Mouse (Mus musculus) erythroblast, embryonic 14.5 days (primary cell): ENCODE results near the gene Alk. TPM values are rescaled to one million over a fixed set of nuclear protein-coding genes. Genes with fewer than 3 reads are reported as not detected.

Experiments used
- H3K27me3 ChIP-seq: 2 replicates; pipeline ENCODE4 v1.6.1; 2012; ENCODE audit warnings: inconsistent platforms; ENCODE audit not compliant: control insufficient read depth
- H3K36me3 ChIP-seq: 2 replicates; pipeline ENCODE4 v1.6.1; 2012; ENCODE audit warnings: mild to moderate bottlenecking, inconsistent platforms; ENCODE audit not compliant: control insufficient read depth
- H3K4me1 ChIP-seq: 2 replicates; pipeline ENCODE4 v1.6.1; 2012; ENCODE audit warnings: inconsistent platforms; ENCODE audit not compliant: control insufficient read depth
- H3K4me3 ChIP-seq: replicated peaks from 2 replicates; pipeline ENCODE3; 2012; ENCODE audit warnings: moderate library complexity, mild to moderate bottlenecking, inconsistent platforms
- H3K9me3 ChIP-seq: 2 replicates; pipeline ENCODE4 v1.6.1; 2012; ENCODE audit warnings: low read length, inconsistent platforms, mixed read lengths; ENCODE audit not compliant: control insufficient read depth
- GATA1 ChIP-seq: IDR thresholded peaks from 2 replicates; pipeline ENCODE4 v1.6.1; 2012; ENCODE audit warnings: low read length, inconsistent platforms, mixed read lengths
- TAL1 ChIP-seq: IDR thresholded peaks from 3 replicates; pipeline ENCODE4 v1.6.1; 2012; ENCODE audit warnings: low read length, inconsistent platforms, mixed read lengths
- polyA plus RNA-seq: library from polyadenylated mRNA; stranded (reverse); fragments of >175 nt; gene quantifications from 2 replicates; pipeline ENCODE4 v1.2.3, GENCODE M21; 2012

Alk gene
- polyA plus RNA-seq, 1 experiment = not detected

DNA sequence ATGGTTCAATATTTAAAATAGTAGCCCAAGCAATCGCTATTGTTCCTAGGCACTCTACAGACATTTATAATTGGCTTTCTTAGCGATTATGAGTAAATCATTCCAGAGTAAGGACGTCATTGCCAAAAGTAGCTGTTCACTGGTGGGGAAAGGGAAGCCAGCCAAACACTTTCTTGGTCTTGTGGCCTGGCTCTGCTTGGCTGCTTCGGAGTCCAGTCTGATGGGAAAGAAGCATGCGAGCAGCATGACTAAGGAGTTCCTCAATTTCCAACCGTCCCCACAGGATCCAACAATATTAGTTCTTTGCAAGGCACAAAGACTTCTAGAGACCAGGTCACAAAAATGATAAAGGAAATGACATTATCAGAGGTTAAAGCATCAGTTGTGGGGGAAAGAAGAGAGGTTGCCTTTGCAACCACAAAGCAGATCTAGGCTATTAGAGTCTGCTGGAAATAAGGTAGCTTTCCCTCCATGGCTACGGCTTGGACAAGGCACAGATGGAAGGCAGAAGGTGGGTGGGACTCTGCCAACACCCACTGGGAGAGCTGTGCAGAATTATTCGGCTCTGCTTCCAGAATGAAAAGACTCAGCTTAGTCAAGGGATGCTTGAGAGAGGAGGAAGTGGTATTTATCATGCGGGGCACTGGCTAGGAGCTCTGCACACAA, 561.3 kb downstream of the Alk start:
- Histone ChIP-seq H3K4me1 (no peaks in the 10 kb centered on the region), H3K4me3 (no peak overlapping the region), H3K36me3 (no peaks in the 10 kb centered on the region), H3K9me3 (peaks cover 10% of the 10 kb centered on the region; the same call in 1 of the 2 replicates), H3K27me3 (no peaks in the 10 kb centered on the region)
- TF ChIP-seq TAL1 (no peak), GATA1 (no peak)

DNA sequence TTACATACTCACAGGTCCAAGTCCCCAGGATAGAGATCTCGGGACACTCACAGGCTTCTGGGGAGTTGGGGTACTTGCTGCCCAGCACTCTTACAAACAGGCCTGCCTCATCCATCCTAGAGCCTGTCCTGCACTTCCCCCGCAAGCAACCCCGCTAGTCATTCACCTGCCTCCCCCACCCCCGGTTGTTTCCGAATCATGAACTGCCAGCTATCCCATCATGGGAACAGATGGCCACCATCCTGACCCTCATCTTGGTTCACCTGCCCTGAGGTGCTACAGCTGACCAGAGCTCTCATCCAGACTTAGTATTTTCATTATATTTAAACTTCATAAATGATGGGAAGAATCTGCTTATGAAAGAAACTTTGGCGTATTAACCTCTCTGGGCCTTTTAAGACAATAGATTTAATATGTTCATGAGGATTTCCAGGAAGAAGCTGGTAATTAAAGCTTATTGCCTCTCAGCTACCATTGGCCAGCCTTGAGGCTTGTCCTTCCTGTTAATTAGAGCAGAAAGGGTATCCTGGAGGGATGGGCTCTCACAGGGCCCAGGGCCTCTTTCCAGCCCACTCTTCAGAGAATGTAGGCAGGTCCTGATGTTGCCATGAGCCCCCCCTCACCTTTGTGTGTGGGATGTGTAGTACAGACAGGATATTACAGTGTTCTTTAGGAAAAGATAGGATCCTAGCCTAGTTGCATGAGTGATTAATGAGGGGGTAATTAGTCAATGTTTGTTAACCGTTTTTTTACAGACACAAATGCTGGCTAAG, 565.1 kb downstream of the Alk start:
- Histone ChIP-seq H3K4me3 (no peak overlapping the region), H3K4me1 (no peaks in the 10 kb centered on the region), H3K9me3 (peaks cover 14% of the 10 kb centered on the region; the same call in 1 of the 2 replicates), H3K27me3 (no peaks in the 10 kb centered on the region), H3K36me3 (no peaks in the 10 kb centered on the region)
- no peak for TF ChIP-seq TAL1
- TF ChIP-seq GATA1 = no peak

DNA sequence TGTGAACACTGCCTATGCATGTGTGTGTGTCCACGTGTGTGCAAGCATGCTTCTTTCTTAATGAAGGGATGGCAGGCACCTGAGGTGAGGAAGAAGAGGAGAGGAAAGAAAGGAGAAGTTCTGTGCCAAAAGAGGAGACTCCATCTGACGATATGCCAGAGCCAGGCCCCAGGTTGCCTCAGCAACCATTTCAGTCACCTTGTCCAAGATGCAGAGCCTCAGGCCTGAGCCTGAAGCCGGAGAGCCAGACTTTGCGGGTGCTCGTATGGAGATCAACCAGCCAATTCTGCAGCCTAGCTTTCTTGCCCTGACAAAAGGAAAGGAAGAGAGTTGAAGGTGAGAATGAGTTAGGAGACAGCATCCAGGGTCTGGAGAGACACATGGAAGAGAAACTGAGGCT, 566.1 kb downstream of the Alk start:
- TF ChIP-seq TAL1 (no peak), GATA1 (no peak)
- Histone ChIP-seq H3K9me3 (peaks cover 16% of the 10 kb centered on the region; the same call in 1 of the 2 replicates), H3K27me3 (no peaks in the 10 kb centered on the region)

DNA sequence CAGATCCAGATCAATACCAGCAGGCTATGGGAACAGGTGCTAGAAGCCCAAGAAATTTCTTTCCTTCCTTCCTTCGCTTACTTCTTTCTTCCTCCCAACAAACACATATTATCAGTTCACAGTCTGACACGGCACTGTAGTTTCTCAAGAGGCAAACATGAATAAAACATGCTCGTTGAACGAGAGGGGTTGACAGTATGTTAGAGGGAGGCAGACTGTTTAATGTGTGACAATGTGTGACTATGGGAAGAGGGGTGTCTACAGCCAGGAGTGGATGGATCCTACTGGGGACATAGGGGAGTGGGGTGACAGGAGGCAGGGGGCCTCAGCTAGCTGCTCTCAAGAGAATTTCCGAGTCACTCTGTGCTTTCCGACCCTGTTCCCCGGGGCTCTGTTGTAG, 573.8 kb downstream of the Alk start:
- Histone ChIP-seq H3K9me3 (peaks cover 15% of the 10 kb centered on the region; the same call in 1 of the 2 replicates), H3K36me3 (no peaks in the 10 kb centered on the region), H3K4me1 (no peaks in the 10 kb centered on the region), H3K4me3 (no peak overlapping the region), H3K27me3 (no peaks in the 10 kb centered on the region)
- TF ChIP-seq TAL1 (no peak), GATA1 (no peak)

More for the DNA sequence above, 566.1 kb downstream of the Alk start:
- Histone ChIP-seq H3K4me1 (no peaks in the 10 kb centered on the region), H3K4me3 (no peak overlapping the region), H3K36me3 (no peaks in the 10 kb centered on the region)

DNA sequence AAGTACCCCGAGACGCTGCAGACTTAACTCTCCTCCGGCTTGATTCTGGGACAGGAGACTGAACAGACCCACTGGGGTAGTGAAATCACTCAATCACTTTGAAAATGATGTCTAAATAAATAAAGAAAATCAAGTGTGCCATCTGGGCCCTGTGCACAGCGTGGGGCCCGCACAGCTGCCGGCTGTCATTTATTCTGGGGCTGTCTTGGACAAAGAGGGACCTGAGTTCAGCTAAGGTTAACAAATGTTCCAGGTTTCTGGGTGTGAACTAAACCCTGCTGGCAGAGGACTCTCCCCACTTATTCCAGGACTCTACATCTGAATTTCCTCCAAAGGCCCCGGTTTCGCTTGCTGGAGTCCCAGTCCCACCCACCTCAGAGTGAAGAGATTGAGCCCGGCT, 581.1 kb downstream of the Alk start:
- no peak for TF ChIP-seq TAL1
- TF ChIP-seq GATA1 = no peak
- H3K4me1 ChIP-seq = no peaks in the 10 kb centered on the region
- H3K27me3 ChIP-seq = no peaks in the 10 kb centered on the region

DNA sequence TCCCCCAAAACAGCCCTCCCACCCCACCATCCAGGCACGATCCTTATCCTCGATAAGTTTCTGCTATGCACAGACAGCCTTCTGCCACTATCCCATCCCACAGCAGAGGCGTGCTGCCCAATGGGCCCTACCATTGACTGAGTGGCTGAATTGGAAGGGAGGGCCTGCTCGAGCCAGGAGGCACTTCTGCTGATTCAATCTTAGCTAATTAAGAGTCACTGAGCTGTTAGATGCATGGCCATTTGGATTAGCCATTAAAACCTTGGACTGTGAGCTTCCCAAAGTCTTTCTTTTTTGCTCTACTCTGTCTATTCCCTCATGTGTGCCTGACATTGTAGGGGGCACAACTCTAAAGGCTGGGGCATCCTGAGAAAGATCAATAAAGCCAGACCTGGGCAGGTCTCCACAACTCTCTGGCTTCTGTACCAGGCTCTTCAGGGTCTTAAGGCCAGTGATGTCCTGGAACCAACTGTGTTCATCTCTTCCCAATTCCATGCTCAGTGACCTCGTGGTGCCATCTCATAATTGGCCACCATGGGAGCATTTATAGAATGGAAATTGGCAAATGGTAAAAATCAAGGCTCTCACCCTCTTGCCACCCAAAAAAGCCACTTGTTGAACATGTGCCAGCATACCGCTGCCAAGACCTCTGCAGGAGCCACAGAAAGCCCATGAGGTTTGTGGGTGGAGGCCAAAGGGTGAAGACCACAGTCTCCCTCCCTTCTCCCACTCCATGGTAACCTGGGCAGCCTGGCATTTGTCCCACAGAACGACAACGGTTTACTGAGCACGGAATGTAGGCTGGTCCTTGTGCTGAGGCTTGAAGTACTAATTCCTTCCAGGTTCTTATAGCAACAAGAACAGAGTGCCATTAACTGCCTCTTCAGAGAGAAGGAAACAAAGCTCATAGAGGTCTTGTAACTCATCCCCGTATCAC, 582.4 kb downstream of the Alk start:
- peaks cover 6% of the 10 kb centered on the region; the same call in 1 of the 2 replicates for H3K9me3 ChIP-seq
- TF ChIP-seq TAL1 (no peak), GATA1 (no peak)
- H3K27me3 ChIP-seq = no peaks in the 10 kb centered on the region
- H3K36me3 ChIP-seq = no peaks in the 10 kb centered on the region
- no peak overlapping the region for H3K4me3 ChIP-seq
- no peaks in the 10 kb centered on the region for H3K4me1 ChIP-seq

More for the DNA sequence above, 581.1 kb downstream of the Alk start:
- H3K4me3 ChIP-seq = no peak overlapping the region
- peaks cover 11% of the 10 kb centered on the region; the same call in 1 of the 2 replicates for H3K9me3 ChIP-seq
- H3K36me3 ChIP-seq = no peaks in the 10 kb centered on the region

DNA sequence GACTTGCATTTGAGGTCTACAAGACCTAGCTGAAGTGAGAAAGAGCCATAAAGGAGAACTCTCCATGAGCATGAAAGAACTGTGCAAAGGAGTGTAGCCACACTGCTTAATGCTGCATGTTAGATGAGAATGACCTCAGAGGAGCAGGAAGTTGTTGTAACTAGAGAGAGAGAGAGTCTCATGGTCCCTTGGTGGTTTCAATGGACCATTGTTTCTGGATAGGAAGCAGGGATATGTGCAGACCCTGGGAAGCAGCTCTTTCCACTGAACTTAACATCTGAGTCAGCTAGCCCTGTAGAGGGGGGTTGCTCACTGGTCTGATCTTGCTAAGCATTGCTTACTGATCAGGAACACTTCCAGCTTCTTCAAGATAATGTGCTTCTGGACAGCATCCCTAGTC, 587.1 kb downstream of the Alk start:
- Histone ChIP-seq H3K4me3 (no peak overlapping the region), H3K9me3 (peaks cover 8% of the 10 kb centered on the region; the same call in 1 of the 2 replicates), H3K36me3 (no peaks in the 10 kb centered on the region), H3K4me1 (no peaks in the 10 kb centered on the region), H3K27me3 (no peaks in the 10 kb centered on the region)
- TF ChIP-seq TAL1 (no peak), GATA1 (no peak)

DNA sequence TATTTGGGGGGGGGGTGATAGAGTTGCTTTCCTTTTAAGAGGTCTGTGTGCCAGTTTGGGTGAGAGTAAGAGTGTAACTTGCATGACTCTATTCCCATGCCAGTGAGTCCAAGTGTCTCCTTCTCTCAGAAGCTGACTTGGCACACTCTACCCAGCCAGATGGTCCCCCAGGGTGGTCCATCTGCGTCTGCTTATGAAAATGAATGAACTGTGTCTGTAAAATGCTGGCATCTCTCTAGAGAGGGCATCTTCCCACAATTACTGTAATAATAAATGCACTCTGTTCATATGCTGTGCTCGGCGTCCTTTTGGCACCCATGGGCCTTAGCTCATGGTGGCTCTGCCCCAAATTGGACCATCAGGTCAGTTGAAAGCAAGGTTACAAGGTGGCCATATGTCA, 589.2 kb downstream of the Alk start:
- Histone ChIP-seq H3K27me3 (no peaks in the 10 kb centered on the region), H3K9me3 (peaks cover 8% of the 10 kb centered on the region; the same call in 1 of the 2 replicates), H3K36me3 (no peaks in the 10 kb centered on the region), H3K4me1 (no peaks in the 10 kb centered on the region), H3K4me3 (no peak overlapping the region)
- TF ChIP-seq GATA1 (no peak), TAL1 (no peak)

DNA sequence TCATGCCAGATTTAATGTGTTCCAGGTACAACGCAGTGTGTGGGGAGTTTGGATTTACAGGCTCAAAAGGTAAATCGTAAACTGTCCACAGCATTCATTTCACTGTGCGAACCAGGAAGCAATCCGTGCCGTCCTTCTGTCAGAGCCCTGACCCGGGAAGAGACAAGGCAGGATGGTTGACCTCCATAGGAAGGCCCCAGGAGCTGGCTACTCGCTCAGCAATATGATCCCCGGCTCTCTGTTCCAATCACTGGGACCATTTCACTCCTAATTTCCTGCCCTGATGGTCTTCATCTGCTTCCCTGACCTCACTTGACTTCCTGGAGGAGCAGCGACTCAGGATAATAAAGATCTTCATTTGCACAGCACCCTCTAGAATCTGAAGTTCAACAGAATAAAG, 591.7 kb downstream of the Alk start:
- TF ChIP-seq TAL1 (no peak), GATA1 (no peak)

More for the DNA sequence above, 591.7 kb downstream of the Alk start:
- Histone ChIP-seq H3K4me3 (no peak overlapping the region), H3K9me3 (peaks cover 5% of the 10 kb centered on the region; the same call in 1 of the 2 replicates), H3K4me1 (no peaks in the 10 kb centered on the region), H3K36me3 (no peaks in the 10 kb centered on the region), H3K27me3 (no peaks in the 10 kb centered on the region)
